Mouse (Mus musculus) liver (tissue): ENCODE measurements at regions not wholly inside any gene's neighbourhood (a gene's known extent, or its start where the extent isn't known, plus 50 kb on each side); places are given as distances from the start of the nearest gene placed in this dataset.

Experiments used
- DNase-seq: peaks from one replicate; pipeline ENCODE4 v3.0.0-alpha.2; 2020; ENCODE audit warnings: mixed read lengths

DNA sequence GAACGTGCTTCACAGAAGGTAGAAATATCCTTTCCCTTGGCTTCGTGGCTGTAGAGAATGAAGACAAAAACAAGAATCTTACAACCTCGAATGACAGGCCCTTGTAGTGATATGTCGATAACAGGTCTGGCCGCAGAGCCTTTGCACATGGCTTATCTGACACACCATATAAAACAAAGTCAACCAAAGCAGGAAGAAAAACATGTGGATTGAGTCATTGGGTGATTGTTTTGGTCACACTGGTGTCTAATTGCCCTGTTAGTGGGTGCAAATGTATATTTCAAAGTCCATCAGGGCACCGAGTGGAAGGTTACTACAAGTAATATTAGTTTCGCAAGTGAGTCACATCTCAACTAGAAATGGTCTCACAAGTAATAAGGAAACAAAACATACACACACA lies 569.9 kb upstream of the Itga1 start:
- no peak for DNase-seq

DNA sequence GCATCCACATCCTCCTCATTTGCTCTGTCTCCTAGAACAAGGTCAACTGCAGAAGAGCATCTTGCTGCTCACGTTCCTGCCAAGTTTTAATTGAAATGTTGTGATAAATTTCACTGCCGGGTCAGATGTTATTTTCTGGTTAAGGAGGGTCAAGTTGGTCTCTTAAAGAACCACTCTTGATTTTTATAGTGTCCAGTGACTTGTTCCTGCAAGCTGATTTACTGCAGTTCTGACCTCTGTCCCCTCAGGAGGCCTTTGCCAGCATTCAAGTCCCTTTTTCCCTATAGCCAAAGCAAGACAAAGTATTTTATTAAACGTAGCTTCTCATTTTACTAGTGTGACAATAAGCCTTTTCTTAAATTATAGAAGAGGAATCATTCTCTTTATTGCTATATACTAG lies 567.8 kb upstream of the Itga1 start:
- DNase-seq, result no peak

DNA sequence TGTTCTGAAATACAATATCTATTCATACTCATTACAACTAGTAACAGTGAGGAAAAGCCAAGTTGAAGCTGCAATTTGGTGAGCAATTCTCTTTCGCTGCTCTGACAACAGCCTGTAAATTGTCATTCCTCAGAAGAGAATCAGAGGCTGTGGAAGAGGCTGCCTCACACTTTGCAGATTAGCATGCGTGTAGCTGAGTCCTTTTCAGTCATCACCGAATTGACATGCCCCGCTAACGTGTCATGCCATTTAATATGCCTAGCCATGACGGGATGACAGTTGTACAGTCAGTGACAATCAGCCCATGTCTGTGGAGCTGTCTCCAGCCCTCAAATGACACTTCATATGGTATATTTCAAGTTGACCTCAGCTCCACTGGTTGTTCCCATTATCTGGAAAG lies 553.4 kb upstream of the Itga1 start:
- DNase-seq, result no peak

DNA sequence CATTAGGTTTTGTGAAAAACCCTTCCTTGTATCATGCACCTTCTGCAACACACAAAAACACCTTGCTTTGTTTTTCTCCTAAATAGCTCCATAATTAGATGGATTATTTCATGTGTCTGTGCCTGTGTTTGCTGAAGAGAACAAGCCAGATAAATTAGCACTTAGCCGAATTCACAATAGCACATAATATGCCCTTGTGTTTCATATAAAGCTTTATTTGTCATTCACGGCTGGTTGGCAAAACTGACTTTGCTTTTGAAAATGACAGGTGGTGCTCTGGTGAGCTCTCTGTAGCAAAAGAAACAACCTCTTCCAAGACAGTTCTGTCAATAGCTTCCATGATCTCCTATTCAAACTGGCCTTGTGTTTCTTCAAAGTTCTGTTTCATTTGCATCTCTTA lies 551.2 kb upstream of the Itga1 start:
- no peak for DNase-seq

DNA sequence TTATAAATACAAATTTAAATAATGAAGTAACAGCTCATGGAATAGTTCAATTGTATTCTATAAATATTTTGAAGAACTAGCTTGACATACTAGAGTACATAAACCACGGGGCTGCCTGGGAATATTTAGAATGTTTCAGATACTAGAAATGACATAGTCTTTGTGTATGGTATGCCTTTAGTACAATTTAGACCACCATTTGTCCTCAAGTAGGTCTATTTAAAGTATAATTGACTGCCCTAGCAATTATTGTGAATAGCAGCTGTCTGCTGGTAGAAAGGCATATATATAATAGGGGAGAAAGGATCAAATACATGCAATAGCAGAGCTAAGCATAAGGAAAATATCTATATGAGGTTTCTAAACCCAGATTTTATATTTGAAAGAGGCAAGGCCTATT lies 550.6 kb upstream of the Itga1 start:
- DNase-seq, result no peak

DNA sequence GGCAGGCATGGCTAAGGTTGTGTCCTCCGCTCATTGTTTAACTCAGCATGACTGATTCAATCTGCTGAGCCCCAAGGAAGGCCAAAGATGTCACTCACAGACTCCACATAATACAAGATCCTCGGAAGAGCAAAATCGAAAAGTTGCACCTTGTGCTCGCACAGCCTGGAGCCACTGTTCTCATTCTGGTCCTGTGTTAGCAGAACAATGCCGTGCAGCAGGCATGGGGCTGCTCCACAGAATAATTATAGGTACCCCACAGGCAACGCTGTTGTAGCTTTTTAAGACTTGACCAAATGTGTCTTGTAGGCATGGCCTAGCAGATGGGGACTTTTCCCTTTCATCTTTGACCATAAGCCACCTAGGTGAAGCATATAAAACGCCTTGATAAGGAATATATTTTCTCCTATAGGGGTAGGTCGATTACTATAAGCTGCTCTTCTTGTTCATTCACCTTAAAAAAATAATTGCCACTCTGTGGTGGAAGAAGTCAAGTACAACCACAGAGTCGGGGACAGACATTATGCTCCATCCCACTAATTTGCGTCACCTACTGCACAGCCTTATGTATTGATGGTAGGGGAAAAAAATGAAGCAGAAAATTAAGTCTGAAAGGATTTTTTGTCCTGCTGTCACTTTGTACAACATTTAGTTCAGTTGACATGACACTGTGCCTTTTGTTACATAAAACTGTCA lies 529.8 kb upstream of the Itga1 start:
- DNase-seq, result no peak

DNA sequence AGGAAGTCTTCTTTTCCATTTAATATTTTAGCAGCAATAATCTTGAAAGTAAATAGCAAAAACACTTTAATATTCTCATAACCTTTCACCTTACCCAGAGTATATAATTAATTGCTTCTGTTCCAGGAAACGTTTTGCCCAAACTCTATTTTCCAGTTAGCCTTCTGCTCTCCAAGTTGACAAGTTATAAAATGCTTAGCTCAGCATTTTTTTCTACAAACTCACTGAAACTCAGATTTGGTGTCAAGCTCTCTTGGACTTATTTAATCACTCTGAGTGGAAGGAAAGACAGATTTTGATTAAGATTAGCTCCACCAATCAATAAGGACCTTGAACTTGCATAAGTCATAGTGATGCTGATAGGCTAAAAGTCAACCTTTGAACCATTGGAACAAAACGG lies 528.8 kb upstream of the Itga1 start:
- DNase-seq, result no peak

DNA sequence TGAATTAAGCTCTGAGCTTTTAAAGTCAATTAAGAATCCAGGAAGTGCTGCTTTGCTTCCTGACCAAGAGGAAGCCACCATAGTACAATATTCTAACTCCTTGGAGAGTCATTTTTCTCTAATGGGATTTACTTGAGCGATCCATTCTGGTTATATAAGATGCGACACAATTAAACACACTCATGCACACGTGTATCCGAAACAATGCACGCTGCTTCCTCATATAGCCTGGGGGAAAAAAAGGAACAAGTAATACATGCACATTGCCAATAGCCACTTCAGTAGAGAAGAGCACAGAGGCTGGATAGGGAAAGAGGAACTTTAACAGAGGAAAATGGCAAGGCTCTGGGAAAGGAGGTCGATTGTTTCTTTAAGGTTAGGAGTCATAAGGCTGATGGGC lies 511.4 kb upstream of the Itga1 start:
- DNase-seq, result no peak

DNA sequence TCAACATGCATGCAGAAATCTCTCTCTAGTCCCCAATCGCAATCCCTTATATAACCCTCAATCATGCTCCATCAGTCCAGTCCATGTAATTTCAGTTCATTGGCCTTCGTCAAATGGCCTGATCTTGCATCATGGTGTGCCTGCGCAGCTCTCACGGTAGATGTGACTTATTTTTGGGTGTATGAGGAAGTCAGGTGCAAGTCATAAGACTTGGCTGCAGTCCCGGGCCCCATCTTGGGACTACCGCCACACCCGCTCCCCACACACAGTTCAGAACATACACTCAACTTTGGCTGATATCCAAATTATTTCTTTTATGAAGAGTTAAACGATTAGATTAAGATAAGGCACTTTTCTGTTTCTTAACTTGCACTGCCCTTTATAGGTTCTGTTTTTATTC lies 504.7 kb upstream of the Itga1 start:
- DNase-seq, result no peak

DNA sequence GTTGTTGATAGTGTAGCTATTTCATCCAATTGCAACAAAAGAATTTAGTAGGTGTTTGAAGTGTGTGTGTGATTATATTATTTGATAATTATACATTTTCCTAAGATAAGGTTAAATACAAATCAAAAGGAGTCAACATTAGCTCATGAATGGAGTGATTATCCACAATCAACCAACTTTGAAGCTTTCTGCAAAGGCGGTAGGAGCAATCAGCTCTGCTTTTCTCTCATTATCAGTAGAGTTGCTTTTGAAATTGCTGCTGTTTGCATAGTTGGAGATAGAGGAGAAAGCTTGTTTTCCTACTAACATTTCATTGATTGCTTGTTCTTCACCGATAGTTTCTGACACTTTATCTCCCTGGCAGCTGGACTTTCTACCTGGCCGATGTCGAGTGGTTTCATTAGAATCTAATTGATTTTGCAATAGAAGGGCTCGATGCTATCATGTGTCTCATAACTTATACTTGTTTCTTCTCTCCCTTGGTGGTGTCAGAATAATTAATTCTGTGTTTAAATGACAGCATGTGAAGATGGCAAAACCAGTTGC lies 493.4 kb upstream of the Itga1 start:
- no peak for DNase-seq

DNA sequence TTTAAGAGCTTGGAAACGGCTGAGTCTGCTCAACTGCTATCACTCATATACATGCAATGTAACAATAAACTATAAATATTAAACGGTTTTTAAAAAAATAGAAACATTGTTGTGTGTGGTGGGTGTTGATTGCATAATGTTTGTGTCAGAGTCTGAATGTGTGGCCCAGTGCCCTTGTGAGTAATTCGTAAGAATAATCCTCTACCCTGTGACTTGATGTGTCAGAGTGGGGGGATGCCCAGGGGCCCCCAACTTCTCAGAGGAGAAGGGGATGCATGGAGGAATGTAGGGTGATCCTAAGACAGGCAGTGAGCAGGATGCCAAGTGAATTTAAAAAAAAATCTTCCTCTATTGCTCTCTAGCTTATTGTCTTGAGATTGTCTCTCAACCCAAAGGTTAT lies 474.2 kb upstream of the Itga1 start:
- DNase-seq, result no peak

DNA sequence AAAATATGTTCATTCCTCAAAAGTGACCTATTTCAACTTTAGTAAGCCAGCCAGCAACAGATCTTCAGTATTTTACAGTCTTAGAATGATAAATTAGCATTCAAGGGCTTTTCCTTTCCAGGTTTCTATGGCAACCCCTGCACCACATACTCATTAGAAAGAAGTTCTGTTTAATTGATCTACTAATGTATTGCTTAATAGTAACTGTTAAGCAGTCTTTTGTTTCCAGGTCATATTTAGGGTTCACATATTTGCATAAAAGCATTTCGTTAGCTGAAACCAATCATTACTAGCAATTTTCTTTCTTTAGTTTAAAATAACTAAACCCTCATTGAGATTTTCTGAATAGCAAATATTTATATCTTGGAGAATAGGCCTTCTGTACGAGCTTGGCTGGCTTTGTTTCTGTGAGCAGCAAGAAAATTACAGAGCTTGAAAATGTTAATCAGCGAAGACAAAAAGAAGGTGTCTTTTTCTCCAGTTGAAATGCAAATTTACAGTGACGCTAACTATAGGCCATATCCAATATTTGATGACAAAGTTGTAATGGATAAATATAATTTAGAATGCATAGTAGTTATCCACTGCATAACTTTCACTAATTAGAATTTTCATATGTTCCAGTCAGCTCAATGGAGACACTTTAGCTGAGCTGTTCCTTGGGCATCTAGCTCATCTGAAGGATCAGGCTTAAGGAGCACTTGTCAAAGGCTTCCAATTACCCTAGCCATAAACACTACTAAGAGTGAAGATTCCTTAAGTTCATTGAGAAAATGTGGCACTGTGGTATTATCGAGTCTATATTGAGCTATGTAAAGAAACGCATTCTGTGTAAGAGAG lies 473.5 kb upstream of the Itga1 start:
- DNase-seq, result no peak

DNA sequence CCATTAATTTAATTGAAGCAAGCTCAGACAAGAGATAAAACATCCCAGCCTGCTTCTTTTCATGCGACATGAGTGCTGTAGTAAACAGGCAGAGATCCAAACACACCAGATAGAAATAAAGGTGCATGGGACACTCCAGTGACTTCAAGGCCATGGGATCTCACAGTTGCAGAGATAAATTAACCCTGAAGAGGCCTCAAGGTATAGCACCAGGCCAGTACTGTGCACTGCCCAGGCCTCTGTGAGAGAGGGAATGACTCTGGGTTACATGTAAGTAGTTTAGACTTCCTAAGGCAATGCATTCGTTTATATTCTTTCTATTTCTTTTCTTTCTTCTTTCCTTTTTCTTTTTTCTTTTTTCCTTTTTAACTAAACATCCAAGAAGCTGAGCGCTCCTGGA lies 439.4 kb upstream of the Itga1 start:
- DNase-seq, result no peak

DNA sequence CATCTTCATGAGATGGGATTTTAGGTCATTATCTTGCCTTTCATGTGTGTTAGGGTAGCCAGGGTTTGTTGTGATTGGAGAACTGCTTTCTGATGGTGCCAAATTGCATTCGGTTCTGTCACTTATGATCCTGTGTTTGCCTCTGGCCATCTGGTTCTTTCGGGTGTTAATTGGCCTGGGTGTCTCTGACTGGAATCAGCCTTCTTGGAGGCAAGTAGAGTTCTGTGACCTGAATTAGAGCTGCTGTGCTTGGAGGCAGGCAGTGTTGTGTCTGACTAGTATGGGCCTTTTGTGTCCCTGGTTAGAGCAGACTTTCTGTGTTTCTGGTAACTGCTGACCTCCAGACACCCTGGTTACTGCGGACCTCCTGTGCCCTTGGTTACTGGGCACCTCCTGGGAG lies 434.1 kb upstream of the Itga1 start:
- DNase-seq, result no peak

DNA sequence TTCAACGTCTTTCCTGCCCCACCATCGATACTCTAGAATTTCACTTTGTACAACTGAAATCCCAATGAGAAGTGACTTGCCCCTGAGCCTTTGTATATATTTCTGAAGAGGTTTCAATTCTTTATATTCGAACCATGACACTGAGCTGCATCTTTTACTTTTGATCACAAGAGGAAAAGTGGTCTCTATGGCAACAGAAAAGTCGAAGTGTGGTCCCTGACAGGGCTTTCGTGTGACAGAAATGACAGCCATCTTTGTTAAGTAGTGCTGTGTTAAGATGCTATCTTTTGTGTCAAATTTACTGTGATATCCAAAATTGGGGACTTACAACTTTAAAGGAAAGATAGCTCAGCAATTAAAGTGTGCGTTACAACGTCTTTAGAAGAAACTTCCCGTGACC lies 412.1 kb upstream of the Itga1 start:
- DNase-seq, result no peak

DNA sequence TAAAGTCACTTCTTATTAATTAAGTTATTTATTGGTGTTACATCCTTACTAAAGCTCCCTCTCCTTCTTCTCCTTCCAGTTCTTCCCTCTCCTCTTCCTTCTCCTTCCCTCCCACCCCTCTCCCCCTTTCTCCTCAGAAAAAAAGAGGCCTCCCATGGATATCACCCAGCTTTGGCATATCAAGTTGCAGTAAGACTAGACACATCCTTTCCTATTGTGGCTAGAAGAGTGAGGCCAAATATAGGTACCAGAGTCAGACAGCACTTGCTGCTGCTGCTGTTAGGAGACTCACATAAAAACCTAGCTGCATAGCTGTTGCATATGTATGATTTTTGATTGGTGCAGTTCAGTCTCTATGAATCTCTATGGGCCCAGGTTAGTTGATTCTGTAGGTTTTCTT lies 410.4 kb upstream of the Itga1 start:
- no peak for DNase-seq

DNA sequence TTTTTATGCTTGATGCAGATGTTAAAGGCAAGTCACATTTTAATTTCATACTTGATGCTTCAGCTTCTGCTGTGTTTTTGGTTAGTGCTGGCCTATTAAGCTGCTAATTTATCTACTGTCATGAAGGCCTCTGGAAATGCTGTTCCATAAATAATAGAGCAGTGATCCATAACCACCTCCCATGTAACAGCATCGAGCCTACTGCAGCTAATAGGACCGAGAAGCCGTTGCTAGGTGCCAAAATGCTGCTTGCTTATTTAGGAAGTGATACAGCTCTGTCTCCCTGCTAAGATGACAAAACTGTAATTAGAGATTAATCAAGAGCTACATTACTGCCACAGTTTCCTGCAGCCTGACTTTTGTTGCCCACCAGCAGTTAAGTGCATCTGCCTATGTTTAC lies 406.9 kb upstream of the Itga1 start:
- DNase-seq, result no peak

DNA sequence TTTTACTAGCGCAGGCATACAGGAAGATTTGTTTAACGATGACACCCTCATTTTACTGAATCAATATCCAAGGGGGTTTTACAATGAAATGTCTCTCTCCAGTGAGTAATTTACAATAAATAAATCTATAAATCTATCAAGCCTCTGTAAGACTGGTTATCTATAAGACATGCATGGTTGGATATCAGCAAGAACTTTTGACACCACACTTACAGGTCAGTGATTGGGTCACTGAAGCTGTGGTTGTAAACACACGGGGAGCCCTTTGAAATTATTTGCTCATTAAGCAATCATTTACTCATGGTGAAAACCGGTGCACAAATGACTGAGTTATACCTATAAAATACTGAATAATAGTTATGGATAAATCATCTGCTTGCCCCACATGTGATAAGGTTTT lies 392.6 kb upstream of the Itga1 start:
- no peak for DNase-seq

DNA sequence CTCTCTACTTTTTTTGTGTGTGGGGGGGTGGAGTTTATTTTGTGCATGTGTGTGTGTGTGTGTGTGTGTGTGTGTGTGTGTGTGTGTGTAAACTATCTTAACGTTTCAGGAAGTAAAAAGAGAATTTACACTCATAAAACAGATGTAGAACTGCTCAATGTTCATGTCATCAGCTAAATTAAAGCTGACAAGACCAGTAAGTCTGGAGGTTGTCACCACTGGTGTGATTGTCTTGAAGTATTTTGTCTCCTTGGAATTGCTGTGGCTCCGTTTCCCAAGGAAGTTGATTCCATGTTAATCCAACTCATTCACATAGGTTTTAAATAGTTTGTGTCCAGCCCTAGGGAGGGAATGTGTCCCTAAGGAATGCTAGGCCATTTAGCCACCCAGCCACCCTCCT lies 374.1 kb upstream of the Itga1 start:
- no peak for DNase-seq

DNA sequence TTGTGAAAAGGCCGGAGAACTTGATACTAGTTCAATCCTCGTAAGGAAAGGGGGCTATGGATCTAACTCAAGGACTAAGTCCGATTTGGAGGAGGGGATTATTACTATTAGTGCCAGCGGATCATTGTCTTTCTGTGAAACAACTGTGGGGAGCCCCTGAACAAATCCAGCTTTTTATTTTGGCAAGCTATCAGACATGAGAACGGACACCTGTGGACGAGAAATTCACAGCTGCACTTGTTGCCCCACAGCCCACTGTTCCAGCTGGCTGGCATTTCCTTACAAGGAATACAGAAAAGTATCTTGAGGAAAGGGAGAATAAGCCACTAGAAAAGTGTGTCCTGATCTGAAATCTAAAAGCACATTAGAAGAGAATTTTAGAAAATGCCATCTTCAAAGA lies 363.9 kb upstream of the Itga1 start:
- no peak for DNase-seq

DNA sequence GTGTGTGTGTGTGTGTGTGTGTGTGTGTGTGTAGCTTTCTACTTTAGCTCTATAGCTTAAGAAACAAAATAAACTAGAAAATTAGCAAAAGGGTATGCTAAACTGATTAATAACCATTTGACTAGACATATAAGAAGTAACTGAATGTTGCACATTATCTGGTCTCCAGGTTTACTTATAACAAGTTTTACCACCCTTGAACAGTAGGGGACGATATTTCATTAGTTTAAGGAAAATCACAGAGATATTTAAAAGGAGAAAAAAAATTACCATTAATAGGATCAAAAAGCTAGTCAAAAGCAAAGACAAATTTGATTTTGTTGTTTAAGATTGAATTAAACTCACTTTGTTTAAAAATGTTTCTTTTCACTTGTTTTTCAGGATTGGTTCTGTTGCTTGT lies 349.5 kb upstream of the Itga1 start:
- DNase-seq, result no peak

DNA sequence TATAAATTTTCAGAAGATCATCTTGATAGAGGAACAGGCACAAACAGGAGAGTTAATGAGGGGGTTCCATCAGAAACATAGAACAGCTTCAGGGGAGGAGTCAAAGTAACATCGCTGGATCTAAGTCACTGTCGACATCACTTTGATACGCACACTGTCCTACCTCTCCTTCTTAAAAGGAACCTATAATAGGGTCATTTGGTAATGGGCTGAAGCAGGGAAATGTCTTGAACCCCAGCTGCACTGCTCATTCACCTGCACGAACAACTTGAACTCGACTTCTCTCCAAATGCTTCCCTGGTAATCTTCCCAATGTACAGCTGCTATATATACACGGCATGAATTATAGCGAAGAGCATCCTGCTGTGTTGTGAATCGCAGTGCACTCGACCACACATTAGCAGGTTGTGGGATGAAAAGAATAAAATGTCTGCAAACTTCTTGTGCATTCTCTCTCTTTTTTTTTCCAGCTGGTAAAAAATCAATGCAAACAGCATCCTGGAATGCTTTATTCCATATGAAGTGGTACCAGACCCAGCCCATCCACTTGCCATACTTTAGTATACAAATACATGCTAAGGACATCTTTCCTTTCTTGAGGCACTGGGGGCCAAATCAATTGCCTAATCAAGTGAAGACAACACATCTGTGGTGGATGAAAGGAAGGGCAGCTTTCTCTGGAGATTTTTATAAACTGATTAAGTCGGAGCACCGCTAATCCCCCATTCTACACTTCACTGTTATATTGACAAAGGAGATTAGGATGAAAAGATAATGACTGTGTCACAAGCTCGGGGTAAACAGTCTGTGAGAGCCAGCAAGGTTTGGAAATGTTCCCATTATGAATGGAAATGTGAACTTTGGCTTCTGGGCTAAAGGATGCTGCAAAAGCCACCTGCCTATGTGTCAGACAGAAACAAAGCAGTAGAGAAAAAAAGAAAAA lies 325.6 kb upstream of the Itga1 start:
- DNase-seq, result no peak
